Mouse (Mus musculus): Measurements from ENCODE around the gene Gm42674. TPM values are rescaled to one million over a fixed set of nuclear protein-coding genes. Genes with fewer than 3 reads are reported as not detected.

Gene Gm42674
- polyA plus RNA-seq, 1 experiment from 2014 or later: not detected

- no peaks in the 10 kb centered on the region for H3K9me3 ChIP-seq (ENCODE audit: low read depth, low read length)
- TF ChIP-seq CTCF (IDR thresholded peaks at IDR 0.05; ENCODE audit: low read depth): no peak
- no peak overlapping the region for H3K27ac ChIP-seq (ENCODE audit: low read depth)
- no peak overlapping the region for H3K4me3 ChIP-seq (ENCODE audit: low read depth, low read length)
- no peaks in the 10 kb centered on the region for H3K36me3 ChIP-seq (ENCODE audit: insufficient read depth)
- peak; percentile 28 for DNase-seq
- no peak overlapping the region for H3K9ac ChIP-seq
- H3K4me1 ChIP-seq (ENCODE audit: insufficient read depth): no peaks in the 10 kb centered on the region
- WGBS: 43% methylated on average over 7 of the region's 7 CpGs
- no peaks in the 10 kb centered on the region for H3K27me3 ChIP-seq (ENCODE audit: insufficient read depth, low read length)
- no peak for ATAC-seq (ENCODE audit: insufficient read depth)
- no peak overlapping the region for H3K4me2 ChIP-seq
Observed at GRCm38 (mm10) chr3:90579433-90579832, 22.3 kb upstream of the Gm42674 start.

DNA sequence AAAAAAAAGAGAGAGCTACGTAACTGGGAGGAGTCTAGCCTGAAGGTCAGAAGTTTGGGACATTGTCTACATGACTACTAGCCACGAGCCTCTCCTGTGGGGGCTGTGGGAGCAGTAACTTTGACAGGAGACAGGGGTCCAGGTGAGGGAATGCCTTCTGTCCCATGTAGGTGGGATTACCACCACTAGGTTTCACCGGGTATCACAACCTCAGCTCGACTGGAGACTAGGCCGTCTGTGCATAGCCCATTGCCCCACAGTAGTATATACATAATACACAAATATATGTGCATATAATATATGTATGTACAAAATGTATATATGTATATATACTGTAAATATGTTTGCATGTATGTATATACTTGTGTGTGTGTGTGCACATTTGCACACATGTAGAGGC is 20.6 kb upstream of the Gm42674 start:
- Histone ChIP-seq H3K27ac (ENCODE audit: low read depth) (no peak overlapping the region), H3K36me3 (ENCODE audit: insufficient read depth) (no peaks in the 10 kb centered on the region), H3K4me1 (ENCODE audit: insufficient read depth) (no peaks in the 10 kb centered on the region), H3K9me3 (ENCODE audit: low read depth, low read length) (no peaks in the 10 kb centered on the region), H3K4me3 (ENCODE audit: low read depth, low read length) (no peak overlapping the region), H3K9ac (no peak overlapping the region), H3K4me2 (no peak overlapping the region), H3K27me3 (ENCODE audit: insufficient read depth, low read length) (no peaks in the 10 kb centered on the region)
- DNase-seq (no peak), ATAC-seq (ENCODE audit: insufficient read depth) (no peak)
- TF ChIP-seq CTCF (IDR thresholded peaks at IDR 0.05; ENCODE audit: low read depth): no peak
- 86% methylated on average over 5 of the region's 5 CpGs for WGBS

GRCm38 (mm10) chr3:90582156-90582555 is 19.5 kb upstream of the Gm42674 start:
- no peak for ATAC-seq (ENCODE audit: insufficient read depth)
- no peak overlapping the region for H3K27ac ChIP-seq (ENCODE audit: low read depth)
- H3K9ac ChIP-seq: no peak overlapping the region
- no peak overlapping the region for H3K4me3 ChIP-seq (ENCODE audit: low read depth, low read length)
- no peaks in the 10 kb centered on the region for H3K27me3 ChIP-seq (ENCODE audit: insufficient read depth, low read length)
- H3K4me2 ChIP-seq: no peak overlapping the region
- WGBS: 88% methylated on average over 1 of the region's 1 CpGs
- H3K36me3 ChIP-seq (ENCODE audit: insufficient read depth): no peaks in the 10 kb centered on the region
- no peaks in the 10 kb centered on the region for H3K9me3 ChIP-seq (ENCODE audit: low read depth, low read length)
- TF ChIP-seq CTCF (IDR thresholded peaks at IDR 0.05; ENCODE audit: low read depth): peak; percentile 38
- 0 out of 2 replicates have a peak, but pooled peaks cover 2% of the 10 kb centered on the region for H3K4me1 ChIP-seq (ENCODE audit: insufficient read depth)
- peak; percentile 15 for DNase-seq

GRCm38 (mm10) chr3:90582556-90582955 is 19.1 kb upstream of the Gm42674 start:
- WGBS: 79% methylated on average over 4 of the region's 4 CpGs
- no peaks in the 10 kb centered on the region for H3K9me3 ChIP-seq (ENCODE audit: low read depth, low read length)
- DNase-seq (no peak), ATAC-seq (ENCODE audit: insufficient read depth) (no peak)
- no peak overlapping the region for H3K4me2 ChIP-seq
- H3K4me3 ChIP-seq (ENCODE audit: low read depth, low read length): no peak overlapping the region
- no peaks in the 10 kb centered on the region for H3K27me3 ChIP-seq (ENCODE audit: insufficient read depth, low read length)
- H3K9ac ChIP-seq: no peak overlapping the region
- 0 out of 2 replicates have a peak, but pooled peaks cover 4% of the 10 kb centered on the region for H3K4me1 ChIP-seq (ENCODE audit: insufficient read depth)
- TF ChIP-seq CTCF (IDR thresholded peaks at IDR 0.05; ENCODE audit: low read depth): no peak
- no peak overlapping the region for H3K27ac ChIP-seq (ENCODE audit: low read depth)
- no peaks in the 10 kb centered on the region for H3K36me3 ChIP-seq (ENCODE audit: insufficient read depth)

- H3K36me3 ChIP-seq (ENCODE audit: insufficient read depth): no peaks in the 10 kb centered on the region
- TF ChIP-seq CTCF (IDR thresholded peaks at IDR 0.05; ENCODE audit: low read depth): no peak
- no peak overlapping the region for H3K4me3 ChIP-seq (ENCODE audit: low read depth, low read length)
- H3K9ac ChIP-seq: no peak overlapping the region
- no peak overlapping the region for H3K27ac ChIP-seq (ENCODE audit: low read depth)
- DNase-seq (no peak), ATAC-seq (ENCODE audit: insufficient read depth) (no peak)
- no peak overlapping the region for H3K4me2 ChIP-seq
- 0 out of 2 replicates have a peak, but pooled peaks cover 4% of the 10 kb centered on the region for H3K4me1 ChIP-seq (ENCODE audit: insufficient read depth)
- no peaks in the 10 kb centered on the region for H3K27me3 ChIP-seq (ENCODE audit: insufficient read depth, low read length)
- 60% methylated on average over 3 of the region's 3 CpGs for WGBS
- no peaks in the 10 kb centered on the region for H3K9me3 ChIP-seq (ENCODE audit: low read depth, low read length)
Observed at GRCm38 (mm10) chr3:90583893-90584292, 17.8 kb upstream of the Gm42674 start.

DNA sequence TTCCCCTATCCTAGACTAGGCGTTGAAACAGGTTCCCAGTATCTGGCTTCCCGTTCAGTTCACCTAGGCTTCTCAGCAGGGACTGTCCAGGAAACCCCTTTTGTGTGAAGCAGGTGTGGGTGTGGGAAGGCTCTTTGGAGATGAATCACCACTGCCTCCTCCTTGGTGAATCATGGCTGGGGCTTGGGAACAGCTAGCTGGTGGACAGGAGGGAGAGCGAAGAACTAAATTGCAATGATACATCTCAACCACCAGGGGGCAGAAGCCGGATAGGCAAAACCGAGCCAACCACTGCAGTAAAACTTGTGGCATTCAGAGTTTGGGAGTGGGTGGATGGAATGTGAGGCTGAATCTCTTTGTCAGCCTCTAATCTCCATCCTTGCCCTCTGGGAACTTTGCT is 16.1 kb upstream of the Gm42674 start:
- DNase-seq: peak; percentile 86
- Histone ChIP-seq H3K9me3 (ENCODE audit: low read depth, low read length) (no peaks in the 10 kb centered on the region), H3K4me1 (ENCODE audit: insufficient read depth) (0 out of 2 replicates have a peak, but pooled peaks cover 4% of the 10 kb centered on the region), H3K4me3 (ENCODE audit: low read depth, low read length) (no peak overlapping the region), H3K27ac (ENCODE audit: low read depth) (no peak overlapping the region), H3K4me2 (no peak overlapping the region), H3K27me3 (ENCODE audit: insufficient read depth, low read length) (no peaks in the 10 kb centered on the region), H3K36me3 (ENCODE audit: insufficient read depth) (no peaks in the 10 kb centered on the region), H3K9ac (no peak overlapping the region)
- TF ChIP-seq CTCF (IDR thresholded peaks at IDR 0.05; ENCODE audit: low read depth): peak; percentile 93
- ATAC-seq (ENCODE audit: insufficient read depth): peak; percentile 67
- 30% methylated on average over 5 of the region's 5 CpGs for WGBS

GRCm38 (mm10) chr3:90586016-90586643 is 15.6 kb upstream of the Gm42674 start:
- H3K4me3 ChIP-seq (ENCODE audit: low read depth, low read length): no peak overlapping the region
- 0 out of 2 replicates have a peak, but pooled peaks cover 4% of the 10 kb centered on the region for H3K4me1 ChIP-seq (ENCODE audit: insufficient read depth)
- no peak overlapping the region for H3K4me2 ChIP-seq
- ATAC-seq (ENCODE audit: insufficient read depth) (no peak), DNase-seq (no peak)
- H3K27me3 ChIP-seq (ENCODE audit: insufficient read depth, low read length): no peaks in the 10 kb centered on the region
- H3K36me3 ChIP-seq (ENCODE audit: insufficient read depth): no peaks in the 10 kb centered on the region
- TF ChIP-seq CTCF (IDR thresholded peaks at IDR 0.05; ENCODE audit: low read depth): no peak
- no peak overlapping the region for H3K9ac ChIP-seq
- H3K9me3 ChIP-seq (ENCODE audit: low read depth, low read length): no peaks in the 10 kb centered on the region
- no peak overlapping the region; the same call in 1 of the 2 replicates for H3K27ac ChIP-seq (ENCODE audit: low read depth)
- 81% methylated on average over 15 of the region's 15 CpGs for WGBS

All from lung, embryonic 14.5 days (tissue).